Mouse (Mus musculus) E14TG2a.4 (cell line): ENCODE results near the gene Smco2.

Source experiments
- H3K27me3 ChIP-seq: 2 replicates; pipeline ENCODE4 v1.6.1; 2014; ENCODE audit warnings: low read length, control low read depth; ENCODE audit not compliant: insufficient read depth
- H3K36me3 ChIP-seq: 2 replicates; pipeline ENCODE4 v1.6.1; 2014; ENCODE audit warnings: low read length, control low read depth; ENCODE audit not compliant: insufficient read depth
- H3K4me1 ChIP-seq: replicated peaks from 2 replicates; pipeline ENCODE4 v1.6.1; 2014; ENCODE audit warnings: low read depth, low read length, control low read depth
- H3K4me3 ChIP-seq: replicated peaks from 2 replicates; pipeline ENCODE4 v1.5.1; 2014; ENCODE audit warnings: mild to moderate bottlenecking, low read length
- H3K9me3 ChIP-seq: 2 replicates; pipeline ENCODE4 v1.6.1; 2014; ENCODE audit warnings: low read length, control low read depth
- CTCF ChIP-seq: conservative IDR thresholded peaks from 2 replicates; pipeline ENCODE4 v1.5.1; 2014; ENCODE audit warnings: low read length
- NANOG ChIP-seq: IDR thresholded peaks from 2 replicates; pipeline ENCODE4 v1.6.1; 2014; ENCODE audit warnings: borderline replicate concordance, low read length, mixed read lengths
- POU5F1 ChIP-seq: IDR thresholded peaks from 2 replicates; pipeline ENCODE4 v1.6.1; 2014; ENCODE audit warnings: low read length, borderline replicate concordance

The Smco2 gene

GRCm38 (mm10) chr6:146833485-146834314 is 16.2 kb upstream of the Smco2 start:
- no peaks in the 10 kb centered on the region for H3K9me3 ChIP-seq
- no peaks in the 10 kb centered on the region for H3K4me1 ChIP-seq
- no peaks in the 10 kb centered on the region for H3K36me3 ChIP-seq
- TF ChIP-seq POU5F1 (no peak), NANOG (no peak), CTCF (peak; percentile 32)
- no peaks in the 10 kb centered on the region for H3K27me3 ChIP-seq
- no peak overlapping the region for H3K4me3 ChIP-seq

- Histone ChIP-seq H3K4me3 (no peak overlapping the region), H3K9me3 (no peaks in the 10 kb centered on the region), H3K4me1 (no peaks in the 10 kb centered on the region), H3K27me3 (no peaks in the 10 kb centered on the region), H3K36me3 (no peaks in the 10 kb centered on the region)
- no peak for TF ChIP-seq CTCF
- no peak for TF ChIP-seq NANOG
- TF ChIP-seq POU5F1 = no peak
These were observed 15.6 kb upstream of the Smco2 start for GRCm38 (mm10) chr6:146834342-146834741.

GRCm38 (mm10) chr6:146835784-146836183 is 14.1 kb upstream of the Smco2 start:
- Histone ChIP-seq H3K36me3 (no peaks in the 10 kb centered on the region), H3K4me1 (no peaks in the 10 kb centered on the region), H3K4me3 (no peak overlapping the region), H3K27me3 (no peaks in the 10 kb centered on the region), H3K9me3 (no peaks in the 10 kb centered on the region)
- TF ChIP-seq POU5F1 (no peak), NANOG (no peak), CTCF (no peak)

GRCm38 (mm10) chr6:146837316-146837715 is 12.6 kb upstream of the Smco2 start:
- Histone ChIP-seq H3K27me3 (no peaks in the 10 kb centered on the region), H3K9me3 (no peaks in the 10 kb centered on the region), H3K4me3 (no peak overlapping the region), H3K36me3 (no peaks in the 10 kb centered on the region), H3K4me1 (no peaks in the 10 kb centered on the region)
- TF ChIP-seq NANOG (no peak), POU5F1 (no peak), CTCF (no peak)

GRCm38 (mm10) chr6:146838366-146838765 is 11.5 kb upstream of the Smco2 start:
- Histone ChIP-seq H3K9me3 (no peaks in the 10 kb centered on the region), H3K4me1 (no peaks in the 10 kb centered on the region), H3K4me3 (no peak overlapping the region), H3K36me3 (no peaks in the 10 kb centered on the region), H3K27me3 (no peaks in the 10 kb centered on the region)
- TF ChIP-seq POU5F1 (no peak), CTCF (no peak), NANOG (no peak)

GRCm38 (mm10) chr6:146838863-146839262 is 11.0 kb upstream of the Smco2 start:
- Histone ChIP-seq H3K4me3 (no peak overlapping the region), H3K36me3 (no peaks in the 10 kb centered on the region), H3K4me1 (no peaks in the 10 kb centered on the region), H3K9me3 (no peaks in the 10 kb centered on the region), H3K27me3 (no peaks in the 10 kb centered on the region)
- TF ChIP-seq CTCF = no peak

GRCm38 (mm10) chr6:146844867-146845266 is 5.0 kb upstream of the Smco2 start:
- no peak for TF ChIP-seq CTCF
- TF ChIP-seq NANOG = no peak
- no peak for TF ChIP-seq POU5F1
- Histone ChIP-seq H3K4me1 (peaks cover 7% of the 10 kb centered on the region), H3K36me3 (no peaks in the 10 kb centered on the region), H3K27me3 (no peaks in the 10 kb centered on the region), H3K9me3 (no peaks in the 10 kb centered on the region), H3K4me3 (no peak overlapping the region)

- Histone ChIP-seq H3K4me3 (no peak overlapping the region), H3K9me3 (no peaks in the 10 kb centered on the region), H3K36me3 (no peaks in the 10 kb centered on the region), H3K4me1 (peaks cover 10% of the 10 kb centered on the region), H3K27me3 (no peaks in the 10 kb centered on the region)
- TF ChIP-seq POU5F1 (no peak), NANOG (no peak), CTCF (no peak)
These were observed 4.6 kb upstream of the Smco2 start for GRCm38 (mm10) chr6:146845347-146845746.

- Histone ChIP-seq H3K27me3 (no peaks in the 10 kb centered on the region), H3K4me3 (no peak overlapping the region), H3K4me1 (peaks cover 10% of the 10 kb centered on the region), H3K36me3 (no peaks in the 10 kb centered on the region), H3K9me3 (no peaks in the 10 kb centered on the region)
- TF ChIP-seq CTCF = no peak
- TF ChIP-seq NANOG = no peak
- no peak for TF ChIP-seq POU5F1
These were observed 3.7 kb upstream of the Smco2 start for GRCm38 (mm10) chr6:146845961-146846750.
